Mouse (Mus musculus) intestine, embryonic 15.5 days (tissue): ENCODE data around the gene Nptn. TPM values are rescaled to one million over a fixed set of nuclear protein-coding genes. Genes with fewer than 3 reads are reported as not detected.

Experiments used
- ATAC-seq: fragments of 200-750 bp; cut with Nextera tagmentation; 2 replicates; pipeline ENCODE4 v1.8.0; 2017; ENCODE audit warnings: moderate TSS enrichment, moderate library complexity
- H3K27ac ChIP-seq: fragments of 300-500 bp; sonication (generic); 2 replicates; pipeline ENCODE4 v1.5.1; 2015; ENCODE audit warnings: mild to moderate bottlenecking, inconsistent platforms
- H3K27me3 ChIP-seq: fragments of 300-500 bp; sonication (generic); replicated peaks from 2 replicates; pipeline ENCODE4 v1.6.1; 2015; ENCODE audit warnings: inconsistent platforms
- H3K36me3 ChIP-seq: fragments of 300-500 bp; sonication (generic); 2 replicates; pipeline ENCODE4 v1.6.1; 2015; ENCODE audit warnings: inconsistent platforms
- H3K4me1 ChIP-seq: fragments of 300-500 bp; sonication (generic); replicated peaks from 2 replicates; pipeline ENCODE4 v1.6.1; 2015; ENCODE audit warnings: inconsistent platforms
- H3K4me2 ChIP-seq: fragments of 300-500 bp; sonication (generic); replicated peaks from 2 replicates; pipeline ENCODE4 v1.6.1; 2015; ENCODE audit warnings: mild to moderate bottlenecking, inconsistent platforms
- H3K4me3 ChIP-seq: fragments of 300-500 bp; sonication (generic); replicated peaks from 2 replicates; pipeline ENCODE4 v1.5.1; 2015; ENCODE audit warnings: inconsistent platforms
- H3K9ac ChIP-seq: fragments of 300-500 bp; sonication (generic); 2 replicates; pipeline ENCODE4 v1.6.1; 2015; ENCODE audit warnings: inconsistent platforms
- H3K9me3 ChIP-seq: fragments of 300-500 bp; sonication (generic); 2 replicates; pipeline ENCODE4 v1.6.1; 2016; ENCODE audit warnings: inconsistent platforms
- WGBS: fragments of 180-500 bp; shearing (Covaris S2); methylation state at CpG from one replicate; pipeline ENCODE4 v1.1.7; 2015; 5-methylcytosine and 5-hydroxymethylcytosine counted together
- polyA plus RNA-seq: library from polyadenylated mRNA; unstranded; fragments of >200 nt; fragmentation: Nextera tagmentation; extraction: Ambion mirVana; gene quantifications from 2 replicates; pipeline ENCODE4 v1.2.1, GENCODE M21; 2015

The Nptn gene
- polyA plus RNA-seq, 1 experiment from 2014 or later = 119 TPM

GRCm38 (mm10) chr9:58627197-58627596, 45.2 kb downstream of the Nptn start:
- WGBS = 74% methylated on average over 2 of the region's 2 CpGs
- no peak overlapping the region for H3K9ac ChIP-seq
- no peaks in the 10 kb centered on the region for H3K9me3 ChIP-seq
- H3K27ac ChIP-seq = no peak overlapping the region
- peaks cover 4% of the 10 kb centered on the region; the same call in 1 of the 2 replicates for H3K36me3 ChIP-seq
- ATAC-seq = no peak
- no peak overlapping the region for H3K4me2 ChIP-seq
- no peak overlapping the region for H3K4me3 ChIP-seq
- no peaks in the 10 kb centered on the region for H3K4me1 ChIP-seq
- H3K27me3 ChIP-seq = no peaks in the 10 kb centered on the region

GRCm38 (mm10) chr9:58630441-58630840, 48.4 kb downstream of the Nptn start:
- WGBS = 76% methylated on average over 2 of the region's 2 CpGs
- no peaks in the 10 kb centered on the region for H3K27me3 ChIP-seq
- no peaks in the 10 kb centered on the region for H3K4me1 ChIP-seq
- no peak for ATAC-seq
- H3K4me2 ChIP-seq = no peak overlapping the region
- H3K27ac ChIP-seq = no peak overlapping the region
- H3K9ac ChIP-seq = no peak overlapping the region
- peaks cover 4% of the 10 kb centered on the region; the same call in 1 of the 2 replicates for H3K36me3 ChIP-seq
- no peak overlapping the region for H3K4me3 ChIP-seq
- H3K9me3 ChIP-seq = no peaks in the 10 kb centered on the region

- H3K4me1 ChIP-seq = no peaks in the 10 kb centered on the region
- H3K4me2 ChIP-seq = no peak overlapping the region
- H3K27me3 ChIP-seq = no peaks in the 10 kb centered on the region
- no peak for ATAC-seq
- no peak overlapping the region for H3K4me3 ChIP-seq
- H3K36me3 ChIP-seq = no peaks in the 10 kb centered on the region
- H3K9ac ChIP-seq = no peak overlapping the region
- 77% methylated on average over 6 of the region's 6 CpGs for WGBS
- no peaks in the 10 kb centered on the region for H3K9me3 ChIP-seq
- H3K27ac ChIP-seq = no peak overlapping the region
Observed at GRCm38 (mm10) chr9:58648406-58649264, 66.6 kb downstream of the Nptn start.

GRCm38 (mm10) chr9:58649265-58649626, 67.2 kb downstream of the Nptn start:
- H3K4me3 ChIP-seq = no peak overlapping the region
- no peak overlapping the region for H3K27ac ChIP-seq
- no peak overlapping the region for H3K4me2 ChIP-seq
- H3K36me3 ChIP-seq = no peaks in the 10 kb centered on the region
- H3K4me1 ChIP-seq = no peaks in the 10 kb centered on the region
- H3K27me3 ChIP-seq = no peaks in the 10 kb centered on the region
- no peaks in the 10 kb centered on the region for H3K9me3 ChIP-seq
- 78% methylated on average over 4 of the region's 4 CpGs for WGBS
- no peak overlapping the region for H3K9ac ChIP-seq
- no peak for ATAC-seq

GRCm38 (mm10) chr9:58651993-58652392, 70.0 kb downstream of the Nptn start:
- H3K4me3 ChIP-seq = no peak overlapping the region
- H3K9ac ChIP-seq = no peak overlapping the region
- H3K4me2 ChIP-seq = no peak overlapping the region
- H3K36me3 ChIP-seq = no peaks in the 10 kb centered on the region
- no peaks in the 10 kb centered on the region for H3K4me1 ChIP-seq
- H3K27ac ChIP-seq = no peak overlapping the region
- H3K9me3 ChIP-seq = no peaks in the 10 kb centered on the region
- no peak for ATAC-seq
- H3K27me3 ChIP-seq = no peaks in the 10 kb centered on the region
- WGBS = 58% methylated on average over 4 of the region's 4 CpGs

- H3K36me3 ChIP-seq = 0 out of 2 replicates have a peak, but pooled peaks cover 3% of the 10 kb centered on the region
- no peaks in the 10 kb centered on the region for H3K27me3 ChIP-seq
- no peaks in the 10 kb centered on the region for H3K9me3 ChIP-seq
- H3K4me3 ChIP-seq = no peak overlapping the region
- H3K9ac ChIP-seq = no peak overlapping the region
- H3K27ac ChIP-seq = no peak overlapping the region
- WGBS = 66% methylated on average over 4 of the region's 4 CpGs
- H3K4me1 ChIP-seq = no peaks in the 10 kb centered on the region
- H3K4me2 ChIP-seq = no peak overlapping the region
- ATAC-seq = no peak
Observed at GRCm38 (mm10) chr9:58654494-58654893, 72.5 kb downstream of the Nptn start.

GRCm38 (mm10) chr9:58656396-58656795, 74.4 kb downstream of the Nptn start:
- WGBS = 68% methylated on average over 2 of the region's 2 CpGs
- no peak overlapping the region for H3K4me2 ChIP-seq
- H3K4me1 ChIP-seq = no peaks in the 10 kb centered on the region
- H3K27ac ChIP-seq = no peak overlapping the region
- H3K4me3 ChIP-seq = no peak overlapping the region
- H3K36me3 ChIP-seq = 0 out of 2 replicates have a peak, but pooled peaks cover 3% of the 10 kb centered on the region
- H3K9ac ChIP-seq = no peak overlapping the region
- no peaks in the 10 kb centered on the region for H3K9me3 ChIP-seq
- ATAC-seq = no peak
- H3K27me3 ChIP-seq = no peaks in the 10 kb centered on the region

- Histone ChIP-seq H3K27ac (no peak overlapping the region), H3K4me2 (no peak overlapping the region), H3K4me1 (no peaks in the 10 kb centered on the region), H3K27me3 (no peaks in the 10 kb centered on the region), H3K9ac (no peak overlapping the region), H3K9me3 (no peaks in the 10 kb centered on the region), H3K36me3 (peaks cover 4% of the 10 kb centered on the region; the same call in 1 of the 2 replicates), H3K4me3 (no peak overlapping the region)
- ATAC-seq = no peak
- WGBS = 90% methylated on average over 2 of the region's 2 CpGs
Observed at GRCm38 (mm10) chr9:58656824-58657223, 74.8 kb downstream of the Nptn start.

- Histone ChIP-seq H3K4me2 (no peak overlapping the region), H3K27ac (no peak overlapping the region), H3K4me3 (no peak overlapping the region), H3K9me3 (no peaks in the 10 kb centered on the region), H3K4me1 (no peaks in the 10 kb centered on the region), H3K36me3 (peaks cover 8% of the 10 kb centered on the region), H3K27me3 (no peaks in the 10 kb centered on the region), H3K9ac (no peak overlapping the region)
- 72% methylated on average over 5 of the region's 5 CpGs for WGBS
- peak; percentile 62; the same call in 1 of the 2 replicates for ATAC-seq
Observed at GRCm38 (mm10) chr9:58657735-58658512, 75.9 kb downstream of the Nptn start.

- Histone ChIP-seq H3K36me3 (peaks cover 8% of the 10 kb centered on the region), H3K9me3 (no peaks in the 10 kb centered on the region), H3K27me3 (no peaks in the 10 kb centered on the region), H3K27ac (no peak overlapping the region), H3K4me1 (no peaks in the 10 kb centered on the region), H3K4me3 (no peak overlapping the region), H3K9ac (no peak overlapping the region), H3K4me2 (no peak overlapping the region)
- no peak for ATAC-seq
- WGBS = 75% methylated on average over 4 of the region's 4 CpGs
Observed at GRCm38 (mm10) chr9:58658596-58659309, 76.7 kb downstream of the Nptn start.

GRCm38 (mm10) chr9:58659331-58659730, 77.3 kb downstream of the Nptn start:
- no peak overlapping the region for H3K4me2 ChIP-seq
- H3K4me3 ChIP-seq = no peak overlapping the region
- ATAC-seq = no peak
- 89% methylated on average over 3 of the region's 3 CpGs for WGBS
- no peak overlapping the region for H3K27ac ChIP-seq
- H3K9ac ChIP-seq = no peak overlapping the region
- H3K27me3 ChIP-seq = no peaks in the 10 kb centered on the region
- peaks cover 8% of the 10 kb centered on the region for H3K36me3 ChIP-seq
- no peaks in the 10 kb centered on the region for H3K9me3 ChIP-seq
- H3K4me1 ChIP-seq = no peaks in the 10 kb centered on the region

GRCm38 (mm10) chr9:58659989-58660388, 77.9 kb downstream of the Nptn start:
- 81% methylated on average over 9 of the region's 9 CpGs for WGBS
- peak; percentile 53; the same call in 1 of the 2 replicates for ATAC-seq
- no peaks in the 10 kb centered on the region for H3K9me3 ChIP-seq
- no peak overlapping the region for H3K4me2 ChIP-seq
- no peak overlapping the region for H3K4me3 ChIP-seq
- peaks cover 8% of the 10 kb centered on the region for H3K36me3 ChIP-seq
- no peak overlapping the region for H3K9ac ChIP-seq
- H3K4me1 ChIP-seq = no peaks in the 10 kb centered on the region
- no peaks in the 10 kb centered on the region for H3K27me3 ChIP-seq
- H3K27ac ChIP-seq = no peak overlapping the region
